Mouse (Mus musculus): ENCODE results near the gene Gm21887. TPM values are rescaled to one million over a fixed set of nuclear protein-coding genes. Genes with fewer than 3 reads are reported as not detected.
"Not testable (repeated sequence)": the region's sequence is repeated elsewhere in the genome, so short reads cannot be mapped to it uniquely, and the experiment has no call there.

The Gm21887 gene
- polyA plus RNA-seq, 1 experiment from 2014 or later = 106 TPM

- not testable (repeated sequence) for H3K4me3 ChIP-seq (replicated peaks; ENCODE audit: low read depth, low read length); H3K9ac ChIP-seq (ENCODE audit: low read depth, low read length); H3K27ac ChIP-seq; H3K4me1 ChIP-seq (replicated peaks; ENCODE audit: insufficient read depth, low read length); H3K27me3 ChIP-seq (ENCODE audit: insufficient read depth, low read length); H3K4me2 ChIP-seq (ENCODE audit: low read length); H3K9me3 ChIP-seq (replicated peaks; ENCODE audit: low read length); ATAC-seq (replicated peaks; ENCODE audit: low FRiP score, low read depth)
- peak; percentile 90 for DNase-seq (ENCODE audit: low spot score)
- peak; percentile 100 for TF ChIP-seq CTCF (IDR thresholded peaks at IDR 0.05; ENCODE audit: low read depth)
- 48% methylated on average over 9 of the region's 9 CpGs for WGBS
- H3K36me3 ChIP-seq (ENCODE audit: insufficient read depth, low read length) = peaks cover 21% of the 10 kb centered on the region
Observed at GRCm38 (mm10) chrX:170020690-170021050, 11.2 kb downstream of the Gm21887 start.

GRCm38 (mm10) chrX:170021205-170021604 is 11.7 kb downstream of the Gm21887 start:
- not testable (repeated sequence) for H3K9me3 ChIP-seq (replicated peaks; ENCODE audit: low read length); H3K27ac ChIP-seq; H3K27me3 ChIP-seq (ENCODE audit: insufficient read depth, low read length); DNase-seq (ENCODE audit: low spot score); H3K4me2 ChIP-seq (ENCODE audit: low read length); H3K9ac ChIP-seq (ENCODE audit: low read depth, low read length); ATAC-seq (replicated peaks; ENCODE audit: low FRiP score, low read depth); H3K4me3 ChIP-seq (replicated peaks; ENCODE audit: low read depth, low read length); H3K4me1 ChIP-seq (replicated peaks; ENCODE audit: insufficient read depth, low read length)
- WGBS = 76% methylated on average over 12 of the region's 12 CpGs
- H3K36me3 ChIP-seq (ENCODE audit: insufficient read depth, low read length) = peaks cover 21% of the 10 kb centered on the region

- not testable (repeated sequence) for H3K4me1 ChIP-seq (replicated peaks; ENCODE audit: insufficient read depth, low read length); H3K4me3 ChIP-seq (replicated peaks; ENCODE audit: low read depth, low read length); H3K27ac ChIP-seq; H3K9me3 ChIP-seq (replicated peaks; ENCODE audit: low read length); H3K4me2 ChIP-seq (ENCODE audit: low read length); H3K9ac ChIP-seq (ENCODE audit: low read depth, low read length); ATAC-seq (replicated peaks; ENCODE audit: low FRiP score, low read depth); H3K27me3 ChIP-seq (ENCODE audit: insufficient read depth, low read length)
- peaks cover 21% of the 10 kb centered on the region for H3K36me3 ChIP-seq (ENCODE audit: insufficient read depth, low read length)
- 57% methylated on average over 15 of the region's 15 CpGs for WGBS
- TF ChIP-seq CTCF (IDR thresholded peaks at IDR 0.05; ENCODE audit: low read depth) = peak; percentile 88
- peak; percentile 88 for DNase-seq (ENCODE audit: low spot score)
Observed at GRCm38 (mm10) chrX:170021750-170022461, 12.4 kb downstream of the Gm21887 start.

Other genes with a start within 250 kb of the Gm21887 start
- not detected in 2 replicates for gene 4933400A11Rik, start 230.0 kb upstream of the Gm21887 start, polyA plus RNA-seq (2015; fragmentation: Nextera tagmentation; extraction: Ambion mirVana)

All from kidney, postnatal 0 days (tissue).